Mouse (Mus musculus) cerebellum, postnatal 10 days (tissue): ENCODE data around the gene Gm20388.
A peak's percentile ranks its signal among the peaks of the same experiment; 100 is the strongest.

Experiments used
- DNase-seq, 2 experiments: peaks; one replicate each; pipeline ENCODE4 v3.0.0; 2021; ENCODE audit warnings: mixed read lengths in 2 of 2

Gene Gm20388

DNA sequence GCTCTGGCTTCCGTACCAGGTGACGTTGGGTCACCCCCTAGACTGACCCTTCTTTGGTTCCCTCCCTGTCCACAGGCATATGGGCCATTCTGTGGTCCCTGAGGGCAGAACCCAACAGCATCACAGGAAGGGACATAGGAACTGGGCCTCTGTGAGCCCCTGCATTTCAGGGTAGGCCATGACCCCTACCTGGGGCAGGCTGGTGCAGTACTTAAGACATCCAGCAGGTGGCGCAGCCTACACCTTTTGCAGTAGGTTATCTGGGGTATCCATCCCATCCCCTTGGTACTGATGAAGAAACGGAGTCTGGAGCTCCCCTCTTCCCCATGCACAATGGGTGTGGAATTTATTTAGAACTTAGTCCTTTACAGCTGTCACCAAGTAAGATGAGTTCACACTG, 1783.8 kb downstream of the Gm20388 start:
- DNase-seq: peak; percentile 86 to 91

DNA sequence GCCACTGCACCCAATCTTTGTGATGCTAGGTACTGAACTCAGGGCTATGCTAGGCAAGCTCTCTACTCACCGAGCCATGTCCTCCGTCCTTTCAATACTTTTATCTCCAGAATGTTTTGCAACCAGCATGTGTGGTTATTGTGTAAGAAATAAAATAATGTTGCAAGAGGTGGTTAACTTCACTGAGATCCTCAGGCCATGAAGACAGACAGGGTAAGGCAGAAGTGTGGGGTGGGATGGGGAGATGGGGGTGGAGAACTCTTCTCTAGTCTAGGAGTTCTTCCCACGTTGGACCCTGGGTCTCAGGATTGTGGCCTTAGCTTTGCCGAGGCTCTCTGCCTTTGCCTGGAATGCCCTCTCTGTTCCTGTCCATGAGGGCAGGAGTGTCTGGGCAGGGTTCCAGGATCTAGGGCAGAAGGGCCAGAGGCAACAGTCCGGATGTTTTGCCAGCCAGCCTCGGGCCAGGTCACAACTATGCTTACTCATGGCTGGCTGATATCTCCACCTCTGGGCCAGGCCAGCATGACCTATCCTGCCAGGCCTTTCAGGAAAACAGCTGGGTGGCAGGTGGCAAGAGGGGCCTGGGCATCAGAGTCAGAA, 1785.0 kb downstream of the Gm20388 start:
- DNase-seq: peak; percentile 69 to 77

DNA sequence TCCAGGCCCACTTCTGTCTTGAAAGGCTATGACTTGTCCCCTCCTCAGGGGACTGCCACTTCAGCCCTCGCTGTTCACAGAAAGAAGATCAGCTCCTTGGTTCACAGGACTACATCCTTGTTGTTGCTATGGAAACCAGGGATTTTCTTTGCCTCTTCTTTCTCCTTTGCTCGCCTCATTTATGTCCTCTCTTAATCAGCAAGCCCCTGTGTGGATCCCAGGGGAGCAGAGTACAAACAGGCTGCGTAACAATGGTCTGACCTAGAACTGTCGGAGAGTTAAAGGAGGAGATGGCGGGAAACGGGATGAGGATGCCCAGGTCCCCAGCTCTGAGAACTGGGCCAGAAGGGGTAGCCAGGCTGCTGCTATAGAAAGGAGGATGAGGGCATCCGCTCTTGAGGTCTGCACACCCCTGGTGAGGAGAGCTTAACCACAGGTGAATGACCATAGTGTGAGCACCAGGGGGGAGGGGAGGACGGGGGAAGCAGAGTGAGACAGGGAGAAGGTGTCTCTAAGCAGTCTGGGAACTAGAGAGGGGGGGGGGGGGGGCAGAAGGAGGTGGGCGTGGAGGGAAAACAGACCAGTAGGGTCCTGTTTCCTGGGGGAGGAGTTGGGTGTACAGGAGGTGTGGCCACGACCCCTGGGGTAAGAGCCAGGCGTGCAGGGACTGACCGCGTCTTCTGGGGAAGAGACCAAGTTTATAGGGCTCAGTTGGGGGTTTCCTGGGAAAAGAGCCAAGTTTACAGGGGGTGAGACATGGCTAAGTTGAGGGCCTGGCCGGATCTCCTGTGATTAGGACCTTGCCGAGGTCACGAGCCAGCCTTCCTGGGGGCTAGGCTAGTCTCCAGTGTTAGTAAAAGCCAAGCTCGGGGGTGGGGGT, 1787.3 kb downstream of the Gm20388 start:
- peak; percentile 79 to 87 for DNase-seq

DNA sequence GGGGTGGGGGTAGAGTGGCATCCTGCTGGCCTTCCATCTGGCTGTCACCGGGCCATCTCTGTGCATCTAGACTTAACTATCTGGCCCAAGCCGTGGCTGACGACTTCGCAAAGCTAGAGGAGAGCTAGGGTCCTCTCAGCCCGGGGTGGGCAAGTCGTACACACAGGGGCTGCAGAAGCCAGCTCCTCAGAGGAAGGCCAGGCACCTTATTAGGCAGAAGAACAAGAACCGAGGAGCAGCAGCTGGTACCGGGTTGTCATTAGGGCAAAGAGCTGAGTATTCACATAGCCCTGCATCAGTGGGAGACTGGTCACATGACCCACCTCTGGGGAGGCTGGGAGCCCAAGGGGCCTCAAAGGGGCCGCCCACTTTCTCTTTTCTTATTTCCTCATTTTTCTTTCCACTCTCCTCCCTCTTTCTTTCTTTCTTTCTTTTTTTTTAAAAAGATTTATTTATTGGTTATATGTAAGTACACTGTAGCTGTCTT, 1788.0 kb downstream of the Gm20388 start:
- DNase-seq: no peak

DNA sequence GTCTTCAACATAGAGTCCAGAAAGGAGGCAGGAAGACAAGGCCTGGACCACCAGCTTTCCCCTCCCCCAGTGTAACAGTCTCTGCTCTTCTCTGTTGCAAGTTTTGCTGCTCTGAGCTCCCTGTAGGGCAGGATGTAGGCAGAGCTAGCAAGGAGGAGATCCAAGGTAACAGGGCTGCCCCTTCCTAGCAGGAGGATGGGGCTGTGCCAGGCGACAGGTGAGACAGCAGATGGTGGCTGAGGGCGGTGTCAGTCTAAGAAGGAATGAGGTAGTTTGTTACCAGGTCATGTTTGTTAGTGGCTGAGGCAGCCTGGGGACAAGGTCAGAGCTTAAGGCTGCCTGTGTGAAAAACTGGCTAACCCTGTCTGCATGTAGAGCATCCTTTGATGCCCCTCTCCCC, 1789.3 kb downstream of the Gm20388 start:
- peak; percentile 93 to 95 for DNase-seq

DNA sequence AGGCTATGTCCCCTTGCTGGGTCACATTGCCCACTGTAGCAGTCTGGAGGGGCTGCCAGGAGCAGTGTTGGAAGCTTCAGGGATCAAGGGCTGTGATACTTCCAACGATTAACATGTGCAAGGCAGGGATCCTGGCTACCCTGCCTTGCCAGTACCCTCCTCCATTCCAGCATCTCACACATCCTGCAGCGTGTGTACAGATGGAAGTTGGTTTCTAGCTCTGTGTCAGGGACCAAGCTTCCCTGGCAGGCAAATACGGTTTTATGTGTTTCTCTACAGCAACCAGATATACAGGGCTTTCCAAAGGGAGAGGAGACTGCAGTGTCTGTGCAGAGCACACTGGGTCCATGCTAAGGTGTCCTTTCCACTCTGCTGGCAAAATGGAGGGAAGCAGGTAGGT, 1794.5 kb downstream of the Gm20388 start:
- peak in 1 of 2 experiments; percentile 60 for DNase-seq

DNA sequence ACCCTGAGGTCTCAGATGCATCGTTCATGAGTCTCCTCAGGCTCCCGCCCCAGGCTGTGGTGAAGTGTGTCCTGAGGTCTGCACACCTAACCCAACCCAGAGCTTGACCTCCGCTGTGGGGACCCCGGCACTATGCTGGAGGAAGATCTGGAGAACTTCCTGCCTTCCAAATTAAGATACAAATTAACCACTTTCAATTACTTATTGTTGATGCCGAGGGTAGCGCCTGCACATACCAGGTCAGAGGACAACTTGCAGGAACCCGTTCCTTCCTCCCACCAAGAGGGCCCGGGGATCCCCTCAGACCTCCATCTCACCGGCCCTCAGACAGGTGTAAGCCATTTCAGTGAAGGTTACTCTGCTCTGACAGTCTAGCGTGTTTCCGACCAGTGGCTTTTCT, 1796.3 kb downstream of the Gm20388 start:
- no peak for DNase-seq

DNA sequence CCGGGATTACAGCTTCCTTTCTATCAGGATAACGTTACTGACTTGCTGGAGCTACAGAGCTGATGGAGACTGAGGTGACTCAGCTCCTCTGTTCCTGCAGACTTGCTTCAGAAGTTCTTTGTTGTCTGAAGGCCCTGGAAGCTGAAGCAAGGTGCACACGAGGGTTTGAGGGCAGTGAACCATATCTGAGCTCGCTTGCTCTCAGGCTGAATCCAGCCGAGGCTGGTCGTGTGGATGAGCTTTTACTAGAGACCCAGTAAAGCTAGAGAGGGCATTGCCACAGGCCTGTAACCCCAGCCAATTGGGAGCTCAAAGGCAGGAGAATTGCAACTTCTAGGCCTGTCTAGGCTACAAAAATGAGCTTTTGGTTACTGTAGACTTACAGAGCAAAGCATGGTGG, 1797.8 kb downstream of the Gm20388 start:
- DNase-seq: no peak

DNA sequence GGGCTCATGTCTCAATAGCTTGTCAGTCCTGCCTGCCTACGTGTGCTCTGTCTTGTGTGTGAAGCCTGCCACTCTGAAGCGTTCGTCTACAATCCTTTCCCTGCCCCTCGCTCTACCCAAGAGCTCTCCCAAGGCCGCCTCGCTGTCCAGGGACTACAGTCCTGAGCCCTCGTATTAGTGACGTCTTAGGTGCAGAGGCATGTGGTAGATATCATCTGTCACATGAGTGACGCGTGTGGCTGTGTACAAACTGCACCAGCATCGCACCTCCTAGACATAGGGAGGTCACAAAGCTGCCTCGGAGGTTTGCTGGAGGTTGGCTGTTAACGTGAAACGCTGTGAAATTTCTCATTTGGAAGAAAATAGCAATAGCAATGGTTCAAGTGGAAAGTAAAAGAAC, 1806.9 kb downstream of the Gm20388 start:
- no peak for DNase-seq

DNA sequence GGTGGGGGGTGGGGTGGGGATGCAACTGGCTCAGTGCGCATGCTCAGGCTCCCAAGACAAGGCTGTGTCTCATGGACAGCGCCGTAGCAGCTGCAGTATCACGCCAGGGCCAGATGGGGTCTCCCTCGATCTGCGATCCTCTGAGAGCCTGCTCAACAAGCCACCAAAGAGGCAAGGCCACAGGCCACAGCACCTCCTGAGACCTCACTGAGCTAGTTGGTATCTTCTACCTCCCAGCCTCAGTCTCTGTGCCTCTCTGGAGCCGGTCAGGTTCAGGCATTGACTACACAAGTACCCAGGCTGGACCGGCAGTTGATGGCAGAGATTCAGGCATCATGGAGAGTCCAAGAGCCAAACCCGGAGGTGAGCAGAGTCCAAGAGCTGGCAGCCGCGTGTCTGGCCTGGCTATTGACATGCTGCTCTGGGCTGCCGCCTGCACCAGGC, 1807.4 kb downstream of the Gm20388 start:
- DNase-seq: peak; percentile 96 to 98

DNA sequence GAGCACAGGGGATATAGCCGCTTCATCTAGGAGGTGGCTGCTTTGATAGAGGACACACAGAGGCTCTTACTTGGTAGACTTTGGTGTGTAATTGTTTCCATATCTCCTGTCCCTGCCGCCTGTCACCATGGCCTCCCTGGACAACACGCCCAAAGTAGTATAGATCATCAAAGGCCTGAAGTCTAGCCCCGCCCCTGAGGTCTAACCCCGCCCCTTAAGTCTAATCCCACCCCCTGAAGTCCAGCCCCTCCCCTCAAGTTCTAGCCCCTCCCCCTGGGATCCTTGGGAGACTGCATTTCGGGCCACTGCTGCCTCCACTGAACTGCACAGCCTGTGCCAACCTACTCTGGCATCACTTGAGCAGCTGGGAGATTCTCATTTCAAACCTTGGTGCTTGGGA, 1808.3 kb downstream of the Gm20388 start:
- DNase-seq: no peak

DNA sequence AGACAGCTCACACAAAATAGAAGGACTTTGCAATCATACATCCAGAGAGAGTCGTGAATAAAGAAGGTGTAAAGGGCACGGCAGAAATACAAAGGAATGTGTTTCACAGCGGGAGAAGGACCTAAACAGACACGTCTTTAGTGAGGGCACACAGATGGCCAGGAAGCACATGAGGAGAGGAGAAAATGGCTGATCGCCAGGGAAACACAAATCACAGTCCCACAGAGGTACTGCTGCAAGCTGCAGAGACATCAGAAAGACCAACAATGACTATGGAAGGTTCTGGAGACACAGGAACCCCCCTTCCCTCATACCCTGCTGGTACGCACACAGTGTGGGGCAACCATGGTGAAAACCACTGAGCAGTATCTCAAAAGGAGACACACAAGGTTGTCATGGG, 1810.4 kb downstream of the Gm20388 start:
- DNase-seq: peak; percentile 60 to 65

DNA sequence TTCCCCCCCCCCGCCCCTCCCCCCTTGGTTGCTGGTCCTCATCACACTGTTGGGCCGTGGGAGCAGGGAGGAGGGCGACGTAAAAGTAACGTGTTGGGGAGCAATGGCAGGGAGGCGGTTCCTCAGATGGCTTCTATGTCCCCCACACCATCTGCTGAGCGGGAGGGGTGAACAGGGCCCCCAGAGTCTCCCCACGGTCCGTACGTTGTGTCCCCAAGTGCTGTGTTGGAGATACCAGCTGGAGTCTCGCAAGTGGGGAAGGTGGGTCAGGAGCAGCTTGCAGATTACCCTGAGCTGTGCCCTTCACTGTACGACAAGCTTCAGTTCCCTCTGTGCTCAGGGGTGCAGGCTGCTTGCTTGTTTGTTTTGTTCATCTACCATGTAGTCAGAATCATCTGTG, 1813.2 kb downstream of the Gm20388 start:
- no peak for DNase-seq

DNA sequence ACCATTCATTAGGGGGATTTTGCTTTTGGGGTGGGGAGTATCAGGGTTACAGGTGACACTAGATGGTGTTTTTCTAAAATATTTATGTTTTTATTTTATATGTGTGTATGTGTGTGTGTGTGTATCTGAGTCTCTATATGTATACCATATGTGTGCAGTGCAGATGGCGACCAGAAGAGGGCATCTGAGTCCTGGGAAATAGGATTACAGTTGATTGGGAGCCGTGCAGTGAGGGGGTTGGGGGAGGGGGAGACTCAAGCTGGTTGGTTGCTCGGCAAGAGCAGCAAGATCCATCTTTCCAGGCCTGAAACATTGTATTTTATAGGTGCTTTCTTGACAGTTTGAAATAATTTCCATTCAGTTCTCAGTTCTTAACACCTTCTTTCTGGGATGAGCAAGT, 1816.5 kb downstream of the Gm20388 start:
- DNase-seq: peak; percentile 54 to 69

DNA sequence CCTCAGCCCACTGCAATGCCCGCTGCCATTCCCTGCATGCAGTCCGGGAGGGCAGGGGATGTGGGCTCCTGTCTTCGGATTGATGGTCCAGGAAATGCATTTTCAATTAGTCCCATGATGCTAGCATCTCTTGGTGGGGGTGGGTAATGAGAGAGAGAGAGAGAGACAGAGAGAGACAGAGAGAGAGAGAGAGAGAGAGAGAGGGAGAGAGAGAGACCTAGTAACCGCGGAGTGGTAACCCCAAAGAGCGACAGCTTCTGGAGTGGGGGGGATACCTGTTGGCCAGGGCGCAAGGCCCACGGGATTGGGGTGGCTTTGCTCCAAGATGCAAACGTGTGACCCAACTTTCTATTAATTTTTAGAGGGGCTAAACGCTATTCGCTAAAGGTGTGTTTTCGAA, 1818.7 kb downstream of the Gm20388 start, which contains the start of gene Jph3:
Jph3 (plus strand) TSS at position 301 of the 400 bp plus-strand sequence.
- DNase-seq: peak in 1 of 2 experiments; percentile 55

DNA sequence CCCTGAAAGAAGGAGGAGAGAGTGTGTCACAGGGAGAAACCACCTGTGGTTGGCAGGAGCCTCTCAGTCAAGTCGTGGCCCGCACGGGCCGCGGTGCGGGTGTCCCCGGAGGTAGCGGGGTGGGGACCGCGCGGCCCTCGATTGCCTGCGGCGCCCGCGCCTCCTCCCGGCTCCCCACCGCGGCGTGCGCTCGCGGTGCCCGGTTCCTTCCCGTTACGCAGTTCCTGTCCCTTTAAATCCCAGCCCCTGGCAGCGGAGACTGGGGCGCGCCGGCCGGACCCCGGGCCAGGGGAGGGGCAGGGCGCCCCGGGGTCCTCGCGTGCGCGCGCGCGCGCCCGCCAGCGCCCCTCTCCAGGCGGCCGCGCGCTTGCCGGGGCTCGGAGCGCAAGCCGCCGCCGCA, 1819.1 kb downstream of the Gm20388 start:
- peak; percentile 60 to 69 for DNase-seq

DNA sequence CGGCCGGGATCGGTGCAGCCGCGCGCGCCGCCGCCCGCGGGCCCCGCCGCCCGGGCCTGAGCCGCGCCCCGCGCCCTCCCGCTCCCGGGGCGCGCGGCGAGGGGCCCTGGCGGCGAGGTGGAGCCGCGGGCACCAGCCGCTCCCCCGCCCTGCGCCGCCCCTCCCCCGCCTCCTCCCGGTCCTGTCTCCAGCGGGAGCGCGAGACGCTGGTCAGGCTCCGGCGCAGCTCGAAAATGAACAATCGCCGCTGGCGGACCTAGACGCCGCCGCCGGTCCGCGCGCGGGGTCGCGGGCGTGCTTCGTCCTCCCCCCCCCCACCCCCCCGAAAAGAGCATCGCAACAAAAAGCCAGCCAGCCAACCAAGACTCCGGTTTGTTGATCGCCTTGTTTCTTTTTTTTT, 1819.5 kb downstream of the Gm20388 start:
- DNase-seq: peak; percentile 76 to 79

DNA sequence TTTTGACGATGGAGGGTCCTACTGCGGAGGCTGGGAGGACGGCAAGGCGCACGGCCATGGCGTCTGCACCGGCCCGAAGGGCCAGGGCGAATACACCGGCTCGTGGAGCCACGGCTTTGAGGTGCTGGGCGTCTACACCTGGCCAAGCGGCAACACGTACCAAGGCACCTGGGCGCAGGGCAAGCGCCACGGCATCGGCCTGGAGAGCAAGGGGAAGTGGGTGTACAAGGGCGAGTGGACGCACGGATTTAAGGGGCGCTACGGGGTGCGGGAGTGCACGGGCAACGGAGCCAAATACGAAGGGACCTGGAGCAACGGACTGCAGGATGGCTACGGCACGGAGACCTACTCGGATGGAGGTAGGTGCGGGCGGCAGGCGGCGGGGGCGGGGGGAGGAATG, 1820.0 kb downstream of the Gm20388 start:
- peak; percentile 54 to 65 for DNase-seq

DNA sequence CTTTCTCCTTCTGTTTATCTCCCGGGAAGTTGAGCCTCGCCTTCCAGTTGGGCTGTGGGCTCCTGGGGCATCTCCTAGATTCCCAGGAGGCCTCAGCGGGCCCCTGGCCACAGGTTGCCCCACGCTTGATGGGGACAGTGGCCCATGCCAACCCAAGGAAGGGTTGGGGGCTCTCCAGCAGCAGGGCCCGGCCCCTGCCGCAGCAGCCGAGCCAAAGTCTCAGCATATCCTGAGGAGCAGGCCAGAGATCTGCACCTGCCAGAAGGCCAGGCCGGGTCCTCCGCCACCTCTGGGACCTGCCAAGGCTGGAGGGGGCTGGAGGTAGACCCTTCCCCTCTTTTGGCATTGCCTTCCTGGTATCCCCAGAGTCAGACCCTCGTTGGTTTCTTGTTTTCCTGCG, 1820.4 kb downstream of the Gm20388 start:
- DNase-seq: no peak

DNA sequence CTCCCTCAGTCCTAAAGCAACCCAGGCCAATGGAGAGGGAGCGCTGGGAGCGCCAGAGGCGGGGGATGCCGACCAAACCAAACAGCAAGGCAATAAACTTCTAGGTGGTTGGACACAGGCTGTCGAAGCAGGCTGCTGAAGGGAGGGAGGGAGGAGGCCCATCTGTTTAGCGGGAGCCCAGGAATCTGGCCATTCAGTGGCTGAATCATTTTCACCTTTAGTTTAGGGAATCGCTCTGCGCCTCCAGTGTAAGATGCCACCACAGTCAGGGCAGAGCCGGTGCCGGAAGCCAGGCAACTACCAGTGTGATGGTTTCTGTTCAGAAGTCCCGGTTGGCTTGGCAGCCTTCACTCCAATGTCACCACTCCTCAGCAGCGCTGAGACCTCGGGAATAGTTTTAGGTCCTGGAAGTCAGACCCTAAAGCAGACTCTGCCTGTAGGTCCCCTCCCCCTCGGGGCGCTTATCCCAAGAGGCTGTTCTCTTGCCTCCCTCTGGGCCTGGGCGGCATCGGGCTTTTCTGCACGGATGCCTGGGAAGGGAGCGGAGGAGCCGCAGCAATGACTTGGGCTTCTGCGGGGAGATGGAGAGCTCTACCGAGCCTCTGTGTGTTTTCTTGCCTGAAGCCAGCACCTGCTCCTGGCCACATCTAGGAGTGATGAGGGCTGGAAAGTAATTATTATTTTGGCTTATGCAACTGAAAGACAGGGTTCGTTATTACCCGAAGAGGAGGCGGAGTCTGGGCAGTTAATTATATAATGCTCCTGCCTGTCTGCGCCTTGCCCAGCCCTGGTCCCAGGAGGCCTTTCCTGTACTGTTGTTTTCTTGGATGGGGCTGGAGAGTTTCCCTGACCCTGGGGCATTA, 1821.1 kb downstream of the Gm20388 start:
- DNase-seq: peak; percentile 84 to 85

DNA sequence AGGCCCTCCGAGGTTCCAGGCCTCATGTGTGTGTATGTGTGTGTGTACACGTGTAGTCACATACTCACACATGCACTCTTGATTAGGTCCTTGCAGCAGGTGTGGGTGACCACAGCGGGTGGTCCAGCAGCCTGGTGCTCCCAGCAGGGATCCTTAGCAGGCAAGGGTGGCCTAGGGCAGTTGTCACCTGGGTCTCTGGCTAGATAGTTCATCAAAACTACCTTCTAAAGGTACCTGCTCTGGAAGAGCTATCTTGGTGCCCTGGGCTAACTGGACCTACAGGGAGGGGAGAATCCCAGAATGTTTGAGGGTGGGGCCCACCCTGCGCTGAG, 1821.7 kb downstream of the Gm20388 start:
- DNase-seq: peak in 1 of 2 experiments; percentile 59

DNA sequence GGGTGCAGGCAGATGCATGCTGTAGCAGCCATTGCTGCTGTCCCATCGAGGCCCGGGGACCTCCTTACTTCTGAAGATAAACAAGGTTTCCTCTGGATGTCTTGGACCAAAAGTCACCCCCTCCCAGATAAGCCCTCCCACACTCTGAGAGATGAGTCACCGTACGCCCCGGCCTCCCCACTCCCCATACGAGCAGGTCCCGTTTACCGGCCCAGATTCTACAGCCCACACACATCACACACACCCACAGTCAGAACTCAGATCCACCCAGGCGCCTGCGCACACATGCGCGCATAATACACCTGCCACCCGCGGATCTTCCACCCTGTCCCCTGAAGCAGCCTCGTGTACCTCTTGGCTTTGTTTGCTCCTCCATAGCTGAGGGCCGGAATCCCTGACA, 1823.6 kb downstream of the Gm20388 start:
- DNase-seq: no peak

DNA sequence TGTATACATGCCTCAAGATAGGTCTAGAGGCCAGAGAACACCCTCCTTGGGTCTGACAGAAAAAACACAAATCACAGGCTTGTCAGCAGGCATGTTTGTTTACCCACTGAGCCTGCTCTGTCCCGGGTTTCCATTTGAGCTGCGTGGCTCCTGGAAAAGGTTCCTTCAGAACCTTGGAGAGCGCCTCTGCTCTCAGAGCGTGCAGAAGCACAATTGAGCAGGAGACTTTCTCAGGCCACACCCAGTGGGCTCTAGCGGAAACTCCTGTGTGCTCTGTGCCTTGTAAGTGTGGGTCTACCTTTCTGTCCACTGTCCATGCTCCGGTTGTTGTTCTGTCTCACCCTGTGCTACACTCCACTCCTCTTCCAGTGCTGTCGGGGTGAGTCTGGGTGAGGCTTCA, 1825.6 kb downstream of the Gm20388 start:
- no peak for DNase-seq
